Mouse (Mus musculus): ENCODE measurements around the gene Slc2a9. TPM values are rescaled to one million over a fixed set of nuclear protein-coding genes. Genes with fewer than 3 reads are reported as not detected.
A peak's percentile ranks its signal among the peaks of the same experiment; 100 is the strongest.

Gene Slc2a9
- total RNA-seq, 4 experiments from 2014 or later: 1.2 to 3.2 (median 2.2) TPM

GRCm38 (mm10) chr5:38379970-38380369 is 123.0 kb downstream of the Slc2a9 start:
- DNase-seq (ENCODE audit: low spot score in 2 of 2): no peak

GRCm38 (mm10) chr5:38372369-38372768 is 130.6 kb downstream of the Slc2a9 start:
- no peak for DNase-seq (ENCODE audit: low spot score in 2 of 2)

- DNase-seq (ENCODE audit: low spot score in 2 of 2): no peak
These were observed 131.6 kb downstream of the Slc2a9 start for GRCm38 (mm10) chr5:38371308-38371707.

- DNase-seq (ENCODE audit: low spot score in 2 of 2): peak; percentile 13 to 21
These were observed 136.1 kb downstream of the Slc2a9 start for GRCm38 (mm10) chr5:38366650-38367470.

- DNase-seq (ENCODE audit: low spot score in 2 of 2): no peak
These were observed 137.4 kb downstream of the Slc2a9 start for GRCm38 (mm10) chr5:38365521-38365920.

- peak; percentile 18 to 71 for DNase-seq (ENCODE audit: low spot score in 2 of 2)
These were observed 138.5 kb downstream of the Slc2a9 start for GRCm38 (mm10) chr5:38364396-38364795.

GRCm38 (mm10) chr5:38359716-38360115 is 143.2 kb downstream of the Slc2a9 start:
- DNase-seq (ENCODE audit: low spot score in 2 of 2): no peak

GRCm38 (mm10) chr5:38356927-38357326 is 146.0 kb downstream of the Slc2a9 start:
- DNase-seq (ENCODE audit: low spot score in 2 of 2): peak in 1 of 2 experiments; percentile 22

GRCm38 (mm10) chr5:38350351-38350929 is 152.5 kb downstream of the Slc2a9 start:
- no peak for DNase-seq (ENCODE audit: low spot score in 2 of 2)

- no peak for DNase-seq (ENCODE audit: low spot score in 2 of 2)
These were observed 156.1 kb downstream of the Slc2a9 start for GRCm38 (mm10) chr5:38346646-38347432.

GRCm38 (mm10) chr5:38343101-38343500 is 159.8 kb downstream of the Slc2a9 start:
- DNase-seq (ENCODE audit: low spot score in 2 of 2): no peak

GRCm38 (mm10) chr5:38334582-38334981 is 168.4 kb downstream of the Slc2a9 start:
- no peak for DNase-seq (ENCODE audit: low spot score in 2 of 2)

GRCm38 (mm10) chr5:38333381-38333780 is 169.6 kb downstream of the Slc2a9 start:
- no peak for DNase-seq (ENCODE audit: low spot score in 2 of 2)

GRCm38 (mm10) chr5:38318966-38319786 is 183.8 kb downstream of the Slc2a9 start, which contains the start of gene Drd5:
Gene Drd5 (plus strand): TSS chr5:38319367.
- no peak for DNase-seq (ENCODE audit: low spot score in 2 of 2)

GRCm38 (mm10) chr5:38309795-38310194 is 193.1 kb downstream of the Slc2a9 start:
- DNase-seq (ENCODE audit: low spot score in 2 of 2): no peak

GRCm38 (mm10) chr5:38308873-38309272 is 194.1 kb downstream of the Slc2a9 start:
- peak; percentile 25 for DNase-seq (ENCODE audit: low spot score in 2 of 2)

- peak; percentile 62 to 90 for DNase-seq (ENCODE audit: low spot score in 2 of 2)
These were observed 195.5 kb downstream of the Slc2a9 start for GRCm38 (mm10) chr5:38307255-38308101.

- DNase-seq (ENCODE audit: low spot score in 2 of 2): no peak
These were observed 197.7 kb downstream of the Slc2a9 start for GRCm38 (mm10) chr5:38305241-38305640.

GRCm38 (mm10) chr5:38302651-38303050 is 200.3 kb downstream of the Slc2a9 start:
- no peak for DNase-seq (ENCODE audit: low spot score in 2 of 2)

- no peak for DNase-seq (ENCODE audit: low spot score in 2 of 2)
These were observed 201.1 kb downstream of the Slc2a9 start for GRCm38 (mm10) chr5:38301761-38302411.

Measured in left cerebral cortex, adult 8-10 months (tissue).